Mouse (Mus musculus): ENCODE data around the gene Afg3l1. TPM values are rescaled to one million over a fixed set of nuclear protein-coding genes. Genes with fewer than 3 reads are reported as not detected.
A peak's percentile ranks its signal among the peaks of the same experiment; 100 is the strongest.
"Not testable (repeated sequence)": the region's sequence is repeated elsewhere in the genome, so short reads cannot be mapped to it uniquely, and the experiment has no call there.

Gene Afg3l1
- 50.8 and 54.0 TPM in 2 replicates for polyA plus RNA-seq (2015; fragmentation: Nextera tagmentation; extraction: Ambion mirVana)

DNA sequence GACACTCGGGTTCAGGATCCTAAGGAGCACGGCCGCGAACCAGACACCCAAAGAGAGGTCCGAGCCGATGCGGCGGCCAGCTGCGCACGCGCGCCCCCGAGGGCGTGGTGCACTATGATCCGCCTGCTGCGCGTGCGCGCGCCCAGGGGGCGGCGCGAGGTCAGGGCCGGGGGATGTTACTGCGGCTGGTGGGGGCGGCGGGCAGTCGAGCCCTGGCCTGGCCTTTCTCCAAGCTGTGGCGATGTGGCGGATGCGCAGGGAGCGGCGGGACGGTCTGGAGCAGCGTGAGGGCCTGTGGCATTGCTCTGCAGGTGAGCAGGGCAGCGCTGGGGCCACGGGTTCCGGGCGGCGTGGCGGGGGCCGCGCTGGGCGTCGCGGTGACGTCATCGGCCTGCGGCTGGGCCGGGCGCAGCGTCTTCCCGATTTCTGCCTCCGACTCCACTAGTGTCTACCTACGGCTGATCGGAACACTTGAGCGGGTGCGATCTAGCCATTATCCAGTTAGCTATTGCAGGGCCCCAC lies at the start of gene Afg3l1:
Gene Afg3l1, plus strand, starts transcription at position 167 of the 522 bp plus-strand sequence.
- H3K27ac ChIP-seq (replicated peaks), result peak within 1 kb of the TSS; percentile 96
- H3K4me2 ChIP-seq, result peak within 1 kb of the TSS; percentile 69
- peak within 1 kb of the TSS; percentile 81 for H3K9ac ChIP-seq
- peaks cover 22% of the 10 kb centered on the region for H3K4me1 ChIP-seq (replicated peaks)
- 1% methylated on average over 44 of the region's 58 CpGs for WGBS
- ATAC-seq (ENCODE audit: low read depth), result peak; percentile 90
- H3K36me3 ChIP-seq, result peaks cover 28% of the 10 kb centered on the region
- peak within 1 kb of the TSS; percentile 77 for H3K4me3 ChIP-seq
- H3K9me3 ChIP-seq, result no peaks in the 10 kb centered on the region
- no peaks in the 10 kb centered on the region; the same call in 1 of the 2 replicates for H3K27me3 ChIP-seq

DNA sequence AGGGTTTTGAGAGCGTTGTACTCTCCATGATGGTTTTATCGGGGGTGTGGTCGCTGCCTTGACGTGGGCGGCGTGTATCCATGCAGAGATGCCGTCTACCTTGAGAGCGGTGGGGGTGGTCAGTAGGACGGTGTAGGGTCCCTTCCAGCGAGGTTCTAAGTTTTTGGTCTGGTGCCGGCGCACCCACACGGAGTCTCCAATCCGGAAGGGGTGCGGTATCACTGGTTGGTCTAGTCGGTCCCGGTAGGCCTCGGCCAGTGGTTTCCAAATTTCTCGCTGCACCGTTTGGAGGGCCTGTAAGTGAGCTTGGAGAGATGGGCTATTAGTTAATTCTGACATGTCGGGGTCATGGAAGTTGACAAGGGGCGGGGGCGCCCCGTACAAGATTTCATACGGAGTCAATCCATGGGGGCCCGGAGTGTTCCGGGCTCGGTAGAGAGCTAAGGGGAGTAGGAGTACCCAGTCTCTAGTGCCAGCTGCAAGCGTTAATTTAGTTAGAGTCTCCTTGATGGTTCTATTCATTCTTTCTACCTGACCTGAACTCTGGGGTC lies 49.3 kb upstream of the Afg3l1 start:
- no peak overlapping the region for H3K27ac ChIP-seq (replicated peaks)
- peaks cover 60% of the 10 kb centered on the region for H3K9me3 ChIP-seq
- no peaks in the 10 kb centered on the region for H3K4me1 ChIP-seq (replicated peaks)
- no peak overlapping the region for H3K4me3 ChIP-seq
- no peak overlapping the region for H3K9ac ChIP-seq
- no peak overlapping the region for H3K4me2 ChIP-seq
- no peaks in the 10 kb centered on the region for H3K27me3 ChIP-seq
- WGBS, result 97% methylated on average over 29 of the region's 29 CpGs
- peaks cover 3% of the 10 kb centered on the region; the same call in 1 of the 2 replicates for H3K36me3 ChIP-seq
- no peak for ATAC-seq (ENCODE audit: low read depth)

DNA sequence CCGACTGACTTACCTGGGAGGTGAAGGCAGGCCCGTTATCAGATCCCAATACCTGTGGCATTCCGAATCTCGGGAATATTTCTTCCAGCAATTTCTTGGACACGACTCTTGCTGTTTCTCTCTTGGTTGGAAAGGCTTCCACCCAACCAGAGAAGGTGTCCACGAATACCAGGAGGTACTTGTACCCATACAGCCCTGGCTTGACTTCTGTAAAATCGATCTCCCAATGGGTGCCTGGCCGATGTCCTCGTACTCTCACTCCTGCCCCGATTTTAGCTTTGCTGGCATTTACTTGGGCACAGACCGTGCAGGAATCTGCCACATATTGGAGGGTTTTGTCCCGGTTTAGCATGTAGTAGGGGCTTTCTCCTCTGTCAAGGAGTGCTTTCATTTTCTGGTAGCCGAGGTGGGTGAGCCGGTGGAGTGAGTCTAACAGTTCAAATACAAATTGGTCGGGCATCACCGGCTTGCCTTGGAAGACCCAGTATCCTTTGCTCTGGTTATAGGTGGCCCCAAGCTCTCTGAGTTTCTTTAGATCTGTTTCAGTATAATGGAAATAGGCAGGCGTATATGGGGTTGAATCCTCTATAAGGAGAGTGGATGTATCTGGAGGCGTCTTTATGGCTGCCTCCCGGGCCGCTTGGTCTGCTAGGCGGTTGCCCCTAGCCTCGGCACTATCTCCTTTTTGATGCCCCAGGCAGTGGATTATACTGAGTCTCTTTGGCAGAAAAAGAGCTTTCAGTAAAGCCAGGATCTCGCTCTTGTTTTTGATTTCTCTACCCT lies 48.6 kb upstream of the Afg3l1 start:
- H3K27me3 ChIP-seq, result no peaks in the 10 kb centered on the region
- no peak overlapping the region for H3K4me3 ChIP-seq
- no peak for ATAC-seq (ENCODE audit: low read depth)
- no peak overlapping the region for H3K9ac ChIP-seq
- H3K9me3 ChIP-seq, result peaks cover 63% of the 10 kb centered on the region
- no peak overlapping the region for H3K27ac ChIP-seq (replicated peaks)
- H3K4me1 ChIP-seq (replicated peaks), result no peaks in the 10 kb centered on the region
- 93% methylated on average over 23 of the region's 23 CpGs for WGBS
- H3K4me2 ChIP-seq, result no peak overlapping the region
- H3K36me3 ChIP-seq, result no peaks in the 10 kb centered on the region

DNA sequence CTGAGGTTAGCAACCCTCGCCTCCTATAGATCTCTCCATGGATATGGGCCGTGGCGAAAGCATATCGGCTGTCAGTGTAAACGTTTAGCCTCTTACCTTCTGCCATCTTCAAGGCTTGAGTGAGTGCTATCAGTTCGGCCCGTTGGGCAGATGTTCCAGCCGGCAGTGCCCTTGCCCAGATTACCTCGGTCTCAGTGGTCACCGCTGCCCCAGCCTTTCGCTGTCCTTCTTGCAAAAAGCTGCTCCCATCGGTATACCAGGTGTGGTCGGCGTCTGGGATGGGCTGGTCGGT lies 48.0 kb upstream of the Afg3l1 start:
- not testable (repeated sequence) for H3K36me3 ChIP-seq; H3K4me2 ChIP-seq; H3K9ac ChIP-seq; ATAC-seq (ENCODE audit: low read depth); H3K27ac ChIP-seq (replicated peaks); H3K4me1 ChIP-seq (replicated peaks); H3K4me3 ChIP-seq; H3K27me3 ChIP-seq
- WGBS, result 96% methylated on average over 15 of the region's 15 CpGs
- peaks cover 63% of the 10 kb centered on the region for H3K9me3 ChIP-seq

DNA sequence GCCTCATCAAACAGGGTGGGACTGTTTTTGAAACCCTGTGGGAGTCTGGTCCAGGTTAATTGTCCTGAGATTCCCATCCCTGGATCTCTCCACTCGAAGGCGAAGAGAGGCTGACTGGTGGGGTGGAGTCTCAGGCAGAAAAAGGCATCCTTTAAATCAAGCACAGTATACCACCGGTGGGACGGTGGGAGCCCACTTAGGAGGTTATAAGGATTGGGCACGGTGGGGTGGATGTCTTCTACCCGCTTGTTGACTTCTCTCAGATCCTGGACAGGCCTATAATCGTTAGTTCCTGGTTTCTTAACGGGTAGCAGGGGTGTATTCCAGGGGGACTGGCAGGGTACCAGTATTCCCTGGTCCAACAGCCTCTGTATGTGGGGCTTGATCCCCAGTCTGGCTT lies 46.8 kb upstream of the Afg3l1 start:
- H3K4me3 ChIP-seq, result not testable (repeated sequence)

DNA sequence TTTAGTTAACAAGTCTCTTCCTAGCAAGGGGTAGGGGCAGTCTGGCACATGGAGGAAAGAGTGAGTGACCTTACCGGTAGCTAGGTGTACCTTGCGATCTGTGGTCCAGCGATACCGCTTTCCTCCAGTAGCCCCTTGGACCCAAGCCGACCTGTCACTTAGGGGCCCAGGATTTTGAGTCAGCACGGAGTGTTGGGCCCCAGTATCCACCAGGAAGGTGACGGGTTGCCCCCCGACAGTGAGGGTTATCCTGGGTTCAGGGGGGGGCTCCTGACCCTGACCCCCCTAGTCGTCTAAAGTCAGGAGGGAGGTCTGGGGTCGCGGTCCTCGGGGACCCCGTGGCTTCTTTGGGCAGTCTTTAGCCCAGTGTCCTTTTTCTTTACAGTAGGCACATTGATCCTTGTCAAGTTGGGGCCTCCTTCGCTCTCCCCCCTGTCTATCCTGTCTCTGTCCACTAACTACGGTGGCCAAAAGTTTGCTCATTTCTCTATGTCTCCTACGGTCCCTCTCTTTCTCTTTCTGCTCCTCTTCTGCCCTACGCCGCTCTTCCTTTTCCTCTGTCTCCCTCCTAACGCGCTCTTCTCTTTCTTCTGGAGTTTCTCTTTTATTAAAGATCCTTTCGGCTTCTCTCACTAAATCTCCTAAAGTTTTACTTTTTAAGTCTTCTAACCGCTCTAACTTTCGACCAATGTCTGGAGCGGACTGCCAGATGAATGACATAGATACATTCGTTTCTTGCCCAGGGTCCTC lies 45.9 kb upstream of the Afg3l1 start:
- peaks cover 57% of the 10 kb centered on the region for H3K9me3 ChIP-seq
- no peak overlapping the region for H3K4me2 ChIP-seq

More for the DNA sequence above, 46.8 kb upstream of the Afg3l1 start:
- H3K36me3 ChIP-seq; H3K4me2 ChIP-seq; H3K9ac ChIP-seq; H3K4me1 ChIP-seq (replicated peaks); ATAC-seq (ENCODE audit: low read depth); H3K27ac ChIP-seq (replicated peaks); H3K27me3 ChIP-seq: not testable (repeated sequence)
- peaks cover 63% of the 10 kb centered on the region for H3K9me3 ChIP-seq
- 94% methylated on average over 8 of the region's 8 CpGs for WGBS

DNA sequence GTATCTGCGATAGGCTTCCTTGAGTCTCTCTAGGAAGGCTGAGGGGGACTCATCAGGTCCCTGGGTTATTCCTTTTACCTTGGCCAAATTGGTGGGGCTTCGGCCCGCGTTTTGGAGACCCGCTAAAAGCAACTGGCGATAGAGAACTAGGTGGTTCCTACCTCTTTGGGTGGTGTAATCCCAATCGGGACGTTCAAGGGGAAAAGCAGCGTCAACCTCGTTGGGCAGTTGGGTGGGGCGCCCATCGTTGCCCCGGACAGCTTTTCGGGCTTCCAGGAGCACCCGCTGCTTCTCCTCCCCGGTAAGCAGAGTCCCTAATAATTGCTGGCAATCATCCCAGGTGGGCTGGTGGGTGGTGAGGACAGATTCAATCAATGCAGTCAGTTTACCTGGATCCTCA lies 45.3 kb upstream of the Afg3l1 start:
- H3K9me3 ChIP-seq, result peaks cover 51% of the 10 kb centered on the region
- no peak overlapping the region for H3K4me3 ChIP-seq
- ATAC-seq (ENCODE audit: low read depth), result no peak
- no peak overlapping the region for H3K9ac ChIP-seq
- no peaks in the 10 kb centered on the region for H3K4me1 ChIP-seq (replicated peaks)
- no peaks in the 10 kb centered on the region for H3K27me3 ChIP-seq
- H3K36me3 ChIP-seq, result no peaks in the 10 kb centered on the region
- H3K4me2 ChIP-seq, result no peak overlapping the region
- H3K27ac ChIP-seq (replicated peaks), result no peak overlapping the region
- 95% methylated on average over 16 of the region's 16 CpGs for WGBS

More for the DNA sequence above, 45.9 kb upstream of the Afg3l1 start:
- Histone ChIP-seq H3K27me3 (no peaks in the 10 kb centered on the region), H3K9ac (no peak overlapping the region), H3K27ac (replicated peaks) (no peak overlapping the region), H3K4me3 (no peak overlapping the region), H3K4me1 (replicated peaks) (no peaks in the 10 kb centered on the region), H3K36me3 (no peaks in the 10 kb centered on the region)
- WGBS, result 96% methylated on average over 25 of the region's 25 CpGs
- no peak for ATAC-seq (ENCODE audit: low read depth)

DNA sequence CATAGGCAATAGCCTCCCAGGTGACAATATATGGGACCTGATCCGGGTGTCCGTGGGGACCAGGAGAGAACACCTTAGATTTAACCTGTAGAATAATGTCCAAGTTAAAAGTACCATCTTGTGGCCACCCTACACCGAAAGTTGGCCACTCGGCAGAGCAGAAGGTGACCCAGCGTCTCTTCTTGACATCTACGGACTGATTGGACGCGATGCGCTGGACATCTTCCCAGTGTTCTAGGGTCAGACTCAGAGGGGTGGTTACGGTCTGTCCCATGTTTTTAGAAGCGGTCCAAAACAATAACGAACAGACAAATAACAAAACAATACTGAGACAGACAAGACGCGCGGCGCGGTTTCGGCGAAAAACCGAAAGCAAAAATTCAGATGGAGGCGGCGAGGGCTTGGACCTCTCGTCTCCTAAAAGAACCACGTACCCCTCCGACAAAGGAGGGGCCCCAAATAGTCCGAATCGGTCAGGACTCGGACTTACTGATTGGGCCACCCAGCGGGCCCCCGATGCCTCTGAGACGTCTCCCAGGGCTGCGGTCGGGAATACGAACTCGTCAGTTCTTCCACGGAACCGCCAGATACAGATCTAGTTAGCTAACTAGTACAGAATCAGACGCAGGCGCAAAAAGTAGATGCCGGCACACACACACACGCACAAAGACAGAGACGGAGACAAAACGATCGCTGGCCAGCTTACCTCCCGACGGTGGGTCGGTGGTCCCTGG lies 44.3 kb upstream of the Afg3l1 start:
- H3K36me3 ChIP-seq; H3K27me3 ChIP-seq; H3K4me1 ChIP-seq (replicated peaks); ATAC-seq (ENCODE audit: low read depth); H3K4me3 ChIP-seq; H3K4me2 ChIP-seq; H3K9ac ChIP-seq; H3K27ac ChIP-seq (replicated peaks): not testable (repeated sequence)
- WGBS, result 97% methylated on average over 47 of the region's 47 CpGs
- H3K9me3 ChIP-seq, result peaks cover 40% of the 10 kb centered on the region

DNA sequence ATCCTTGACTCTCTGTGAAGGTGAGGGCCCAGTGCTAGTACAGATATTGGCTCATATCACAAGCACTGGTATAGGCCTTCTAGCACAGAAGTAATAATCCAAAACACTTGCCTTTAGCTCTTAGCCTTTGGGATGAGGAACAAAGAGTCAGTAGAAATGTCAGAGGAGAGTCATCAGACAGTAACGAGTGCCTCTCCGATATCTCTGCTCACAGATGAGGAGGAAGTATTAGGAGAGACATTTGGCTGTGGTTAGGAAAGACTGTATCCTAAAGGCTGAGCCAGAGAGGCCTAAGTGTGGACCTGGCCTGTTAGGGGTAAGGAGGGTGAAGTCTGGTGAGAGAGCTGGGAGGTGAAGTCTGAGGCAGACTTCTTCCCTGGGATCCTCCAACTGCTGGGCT lies 35.9 kb upstream of the Afg3l1 start:
- Histone ChIP-seq H3K27me3 (no peaks in the 10 kb centered on the region), H3K9me3 (no peaks in the 10 kb centered on the region), H3K36me3 (peaks cover 11% of the 10 kb centered on the region; the same call in 1 of the 2 replicates), H3K4me1 (replicated peaks) (peaks cover 12% of the 10 kb centered on the region), H3K4me3 (no peak overlapping the region), H3K9ac (no peak overlapping the region), H3K4me2 (no peak overlapping the region), H3K27ac (replicated peaks) (no peak overlapping the region)
- 92% methylated on average over 2 of the region's 2 CpGs for WGBS
- ATAC-seq (ENCODE audit: low read depth), result no peak

DNA sequence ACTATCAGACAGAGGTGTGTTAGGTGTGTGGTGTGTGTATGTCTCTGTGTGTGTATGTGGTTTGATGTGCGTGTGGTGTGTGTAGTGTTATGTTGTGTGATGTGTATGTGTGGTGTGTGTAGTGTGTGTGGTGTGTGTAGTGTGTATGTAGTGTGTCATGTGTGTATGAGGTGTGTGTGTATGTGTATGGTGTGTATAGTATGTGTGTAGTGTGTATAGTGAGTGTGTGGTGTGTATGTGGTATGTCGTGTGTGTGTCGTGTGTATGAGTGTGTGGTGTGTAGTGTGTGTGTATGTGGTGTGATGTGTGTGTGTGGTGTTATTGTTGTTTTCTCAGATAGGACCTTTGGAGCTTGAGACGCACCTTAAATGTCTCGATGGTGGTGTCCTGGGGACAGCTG lies 35.4 kb upstream of the Afg3l1 start:
- peak overlapping the region; percentile 67 for H3K4me2 ChIP-seq
- no peak overlapping the region for H3K9ac ChIP-seq
- no peaks in the 10 kb centered on the region for H3K9me3 ChIP-seq
- H3K27ac ChIP-seq (replicated peaks), result no peak overlapping the region
- H3K36me3 ChIP-seq, result peaks cover 17% of the 10 kb centered on the region
- peak; percentile 14; the same call in 1 of the 2 replicates for ATAC-seq (ENCODE audit: low read depth)
- H3K27me3 ChIP-seq, result no peaks in the 10 kb centered on the region
- WGBS, result 87% methylated on average over 5 of the region's 5 CpGs
- peaks cover 12% of the 10 kb centered on the region for H3K4me1 ChIP-seq (replicated peaks)
- H3K4me3 ChIP-seq, result peak overlapping the region; percentile 54

DNA sequence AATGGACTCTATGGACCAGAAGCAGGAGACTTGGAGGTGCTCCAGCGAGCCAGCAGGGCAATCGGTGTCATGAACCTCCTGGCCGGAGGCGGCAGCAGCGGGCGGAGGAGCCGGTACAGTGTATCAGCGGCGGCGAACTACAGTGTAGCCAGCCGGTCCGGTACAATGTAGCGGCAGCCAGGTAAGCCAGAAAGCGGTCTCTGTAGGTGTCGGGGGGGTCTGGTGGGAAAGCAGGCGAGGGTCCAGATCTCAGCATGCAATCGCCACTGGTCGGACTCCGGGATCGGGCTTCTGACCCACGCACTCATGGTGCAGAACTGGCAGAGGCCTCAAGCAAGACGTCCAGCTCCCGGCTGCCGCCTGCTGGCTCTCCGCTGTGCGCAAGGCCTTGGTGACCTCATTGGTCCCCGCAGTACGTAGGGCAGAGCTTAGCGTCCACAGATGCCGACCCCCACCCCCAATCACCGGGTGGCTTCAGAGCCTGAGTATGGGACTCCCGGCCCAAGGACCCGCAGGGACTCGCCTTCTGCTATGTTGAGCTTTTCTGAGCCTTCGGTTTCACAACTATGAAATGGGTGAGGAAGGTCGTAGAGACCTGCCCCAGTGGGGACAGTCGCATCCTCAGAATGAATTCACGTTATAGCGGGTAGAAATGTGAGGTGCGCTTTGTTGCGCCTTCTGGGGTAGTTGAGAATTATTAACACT lies 34.7 kb upstream of the Afg3l1 start:
- WGBS, result under 1% methylated on average over 41 of the region's 41 CpGs
- peak; percentile 95 for ATAC-seq (ENCODE audit: low read depth)
- H3K4me2 ChIP-seq, result peak overlapping the region; percentile 67
- H3K27me3 ChIP-seq, result no peaks in the 10 kb centered on the region
- peaks cover 22% of the 10 kb centered on the region for H3K36me3 ChIP-seq
- H3K9me3 ChIP-seq, result no peaks in the 10 kb centered on the region
- H3K9ac ChIP-seq, result peak overlapping the region; percentile 83
- peak overlapping the region; percentile 54 for H3K4me3 ChIP-seq
- peak overlapping the region; percentile 70 for H3K27ac ChIP-seq (replicated peaks)
- H3K4me1 ChIP-seq (replicated peaks), result peaks cover 12% of the 10 kb centered on the region

All from neural tube, embryonic 13.5 days (tissue).